Mouse (Mus musculus): ENCODE data around the gene Pde4c. TPM values are rescaled to one million over a fixed set of nuclear protein-coding genes. Genes with fewer than 3 reads are reported as not detected.
A peak's percentile ranks its signal among the peaks of the same experiment; 100 is the strongest.

The Pde4c gene
- polyA plus RNA-seq, 1 experiment from 2014 or later: 0.19 TPM

GRCm38 (mm10) chr8:70698310-70699109 lies 25.0 kb upstream of the Pde4c start, which contains the start of gene Jund:
TSS of gene Jund (plus strand) at chr8:70698949.
- Histone ChIP-seq H3K4me3 (peak within 1 kb of the TSS; percentile 99), H3K9me3 (no peaks in the 10 kb centered on the region), H3K27ac (peak within 1 kb of the TSS; percentile 98), H3K9ac (peak within 1 kb of the TSS; percentile 100), H3K4me2 (replicated peaks) (peak within 1 kb of the TSS; percentile 86), H3K4me1 (peaks cover 54% of the 10 kb centered on the region), H3K27me3 (replicated peaks) (no peaks in the 10 kb centered on the region), H3K36me3 (peaks cover 13% of the 10 kb centered on the region)
- WGBS: under 1% methylated on average over 67 of the region's 69 CpGs
- ATAC-seq (ENCODE audit: low FRiP score, low read depth): peak; percentile 87

GRCm38 (mm10) chr8:70699116-70699833 lies 24.2 kb upstream of the Pde4c start:
- no peaks in the 10 kb centered on the region for H3K9me3 ChIP-seq
- peak overlapping the region; percentile 99 for H3K4me3 ChIP-seq
- H3K4me1 ChIP-seq: peaks cover 58% of the 10 kb centered on the region
- peak; percentile 7 for ATAC-seq (ENCODE audit: low FRiP score, low read depth)
- under 1% methylated on average over 89 of the region's 89 CpGs for WGBS
- H3K4me2 ChIP-seq (replicated peaks): peak overlapping the region; percentile 86
- no peaks in the 10 kb centered on the region for H3K27me3 ChIP-seq (replicated peaks)
- H3K27ac ChIP-seq: peak overlapping the region; percentile 98
- H3K36me3 ChIP-seq: peaks cover 15% of the 10 kb centered on the region
- H3K9ac ChIP-seq: peak overlapping the region; percentile 100

GRCm38 (mm10) chr8:70699834-70700554 lies 23.5 kb upstream of the Pde4c start:
- H3K9me3 ChIP-seq: no peaks in the 10 kb centered on the region
- H3K4me3 ChIP-seq: peak overlapping the region; percentile 99
- H3K27me3 ChIP-seq (replicated peaks): no peaks in the 10 kb centered on the region
- H3K4me2 ChIP-seq (replicated peaks): peak overlapping the region; percentile 86
- H3K9ac ChIP-seq: peak overlapping the region; percentile 100
- peak; percentile 2; the same call in 1 of the 2 replicates for ATAC-seq (ENCODE audit: low FRiP score, low read depth)
- H3K27ac ChIP-seq: peak overlapping the region; percentile 98
- peaks cover 15% of the 10 kb centered on the region for H3K36me3 ChIP-seq
- WGBS: under 1% methylated on average over 58 of the region's 59 CpGs
- H3K4me1 ChIP-seq: peaks cover 57% of the 10 kb centered on the region

GRCm38 (mm10) chr8:70700555-70700922 lies 23.0 kb upstream of the Pde4c start:
- H3K4me1 ChIP-seq: peaks cover 51% of the 10 kb centered on the region

GRCm38 (mm10) chr8:70701048-70701981 lies 22.2 kb upstream of the Pde4c start:
- Histone ChIP-seq H3K27ac (peak overlapping the region; percentile 32; the same call in 1 of the 2 replicates), H3K27me3 (replicated peaks) (no peaks in the 10 kb centered on the region), H3K4me1 (peaks cover 43% of the 10 kb centered on the region), H3K4me2 (replicated peaks) (peak overlapping the region; percentile 86), H3K9ac (peak overlapping the region; percentile 100), H3K4me3 (peak overlapping the region; percentile 99), H3K9me3 (no peaks in the 10 kb centered on the region), H3K36me3 (peaks cover 15% of the 10 kb centered on the region)
- ATAC-seq (ENCODE audit: low FRiP score, low read depth): no peak
- WGBS: 54% methylated on average over 10 of the region's 10 CpGs

More at GRCm38 (mm10) chr8:70700555-70700922, 23.0 kb upstream of the Pde4c start:
- Histone ChIP-seq H3K9ac (peak overlapping the region; percentile 100), H3K27me3 (replicated peaks) (no peaks in the 10 kb centered on the region), H3K27ac (peak overlapping the region; percentile 98), H3K36me3 (peaks cover 15% of the 10 kb centered on the region), H3K9me3 (no peaks in the 10 kb centered on the region), H3K4me2 (replicated peaks) (peak overlapping the region; percentile 86), H3K4me3 (peak overlapping the region; percentile 99)
- under 1% methylated on average over 20 of the region's 20 CpGs for WGBS
- no peak for ATAC-seq (ENCODE audit: low FRiP score, low read depth)

- H3K4me3 ChIP-seq: no peak overlapping the region; the same call in 1 of the 2 replicates
- no peak for ATAC-seq (ENCODE audit: low FRiP score, low read depth)
- 0 out of 2 replicates have a peak overlapping the region, but pooled peaks have one; percentile 26 for H3K9ac ChIP-seq
- H3K4me2 ChIP-seq (replicated peaks): peak overlapping the region; percentile 86
- WGBS: 82% methylated on average over 2 of the region's 2 CpGs
- H3K27me3 ChIP-seq (replicated peaks): no peaks in the 10 kb centered on the region
- H3K4me1 ChIP-seq: peaks cover 34% of the 10 kb centered on the region
- peaks cover 15% of the 10 kb centered on the region for H3K36me3 ChIP-seq
- no peaks in the 10 kb centered on the region for H3K9me3 ChIP-seq
- no peak overlapping the region for H3K27ac ChIP-seq
Measured at GRCm38 (mm10) chr8:70701982-70702841, 21.3 kb upstream of the Pde4c start.

- no peaks in the 10 kb centered on the region for H3K27me3 ChIP-seq (replicated peaks)
- H3K27ac ChIP-seq: no peak overlapping the region
- peak overlapping the region; percentile 86 for H3K4me2 ChIP-seq (replicated peaks)
Measured at GRCm38 (mm10) chr8:70702842-70703182, 20.7 kb upstream of the Pde4c start.

GRCm38 (mm10) chr8:70703287-70703686 lies 20.2 kb upstream of the Pde4c start, which contains the start of gene Iqcn:
TSS of gene Iqcn (plus strand) at chr8:70703457.
- no peaks in the 10 kb centered on the region for H3K27me3 ChIP-seq (replicated peaks)
- no peak for ATAC-seq (ENCODE audit: low FRiP score, low read depth)
- H3K9me3 ChIP-seq: no peaks in the 10 kb centered on the region
- peak within 1 kb of the TSS; percentile 86 for H3K4me2 ChIP-seq (replicated peaks)
- H3K4me3 ChIP-seq: no peak within 1 kb of the TSS; the same call in 1 of the 2 replicates
- WGBS: 88% methylated on average over 3 of the region's 3 CpGs
- 0 out of 2 replicates have a peak within 1 kb of the TSS, but pooled peaks have one; percentile 26 for H3K9ac ChIP-seq
- no peak within 1 kb of the TSS for H3K27ac ChIP-seq
- H3K4me1 ChIP-seq: peaks cover 27% of the 10 kb centered on the region
- peaks cover 15% of the 10 kb centered on the region for H3K36me3 ChIP-seq

More at GRCm38 (mm10) chr8:70702842-70703182, 20.7 kb upstream of the Pde4c start:
- H3K9me3 ChIP-seq: no peaks in the 10 kb centered on the region
- ATAC-seq (ENCODE audit: low FRiP score, low read depth): no peak
- H3K9ac ChIP-seq: 0 out of 2 replicates have a peak overlapping the region, but pooled peaks have one; percentile 26
- WGBS: 83% methylated on average over 3 of the region's 3 CpGs
- peaks cover 28% of the 10 kb centered on the region for H3K4me1 ChIP-seq
- H3K4me3 ChIP-seq: no peak overlapping the region
- H3K36me3 ChIP-seq: peaks cover 15% of the 10 kb centered on the region

GRCm38 (mm10) chr8:70708281-70708680 lies 15.2 kb upstream of the Pde4c start:
- no peaks in the 10 kb centered on the region for H3K9me3 ChIP-seq
- 91% methylated on average over 14 of the region's 14 CpGs for WGBS
- ATAC-seq (ENCODE audit: low FRiP score, low read depth): no peak
- no peak overlapping the region for H3K27ac ChIP-seq
- H3K36me3 ChIP-seq: peaks cover 4% of the 10 kb centered on the region
- no peaks in the 10 kb centered on the region for H3K27me3 ChIP-seq (replicated peaks)
- no peak overlapping the region for H3K4me2 ChIP-seq (replicated peaks)
- no peak overlapping the region for H3K4me3 ChIP-seq
- peaks cover 6% of the 10 kb centered on the region for H3K4me1 ChIP-seq
- no peak overlapping the region for H3K9ac ChIP-seq

- WGBS: 95% methylated on average over 9 of the region's 9 CpGs
- H3K9ac ChIP-seq: no peak overlapping the region
Measured at GRCm38 (mm10) chr8:70709794-70710193, 13.7 kb upstream of the Pde4c start.

More at GRCm38 (mm10) chr8:70709794-70710193, 13.7 kb upstream of the Pde4c start:
- Histone ChIP-seq H3K4me1 (no peaks in the 10 kb centered on the region), H3K4me2 (replicated peaks) (no peak overlapping the region), H3K4me3 (no peak overlapping the region), H3K9me3 (no peaks in the 10 kb centered on the region), H3K36me3 (no peaks in the 10 kb centered on the region), H3K27me3 (replicated peaks) (no peaks in the 10 kb centered on the region), H3K27ac (no peak overlapping the region)
- no peak for ATAC-seq (ENCODE audit: low FRiP score, low read depth)
